Mouse (Mus musculus): Measurements from ENCODE around the gene Papolb. TPM values are rescaled to one million over a fixed set of nuclear protein-coding genes. Genes with fewer than 3 reads are reported as not detected.

Papolb gene
- total and polyA plus RNA-seq, 3 experiments: not detected

DNA sequence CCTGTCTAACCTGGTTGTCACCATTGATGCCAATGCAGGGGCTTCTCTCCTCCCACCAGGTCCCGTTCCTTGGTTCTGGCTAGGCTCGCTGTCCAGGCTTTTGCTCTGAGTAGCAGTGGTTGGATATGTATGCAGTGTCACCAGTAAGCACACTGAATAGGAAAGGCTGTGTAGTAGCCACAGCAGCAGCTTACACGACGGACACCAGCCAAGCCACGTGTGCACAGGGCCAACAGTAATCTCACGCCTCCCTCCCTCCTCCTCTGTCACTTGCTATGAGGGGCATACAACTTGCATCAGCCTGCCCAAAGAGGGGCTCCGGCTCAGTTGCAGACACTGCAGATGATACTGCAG is 19.8 kb downstream of the Papolb start:
- H3K4me3 ChIP-seq (replicated peaks in 1 of 3; ENCODE audit: low read depth in 2 of 3, low read length in 2 of 3, poor library complexity in 1 of 3): no peak overlapping the region
- in situ Hi-C loops (cut with MboI; ENCODE audit: low pct_ligation_motif_present, low pct_unique_long_range_greater_than_20kb, low sequenced_read_pairs) (loop anchor here (25.0 kb wide), 1 partner anchor 352 kb away; no protein-coding TSS in a partner anchor), dilution Hi-C loops (cut with MboI; ENCODE audit: extremely low pct_ligation_motif_present, extremely low pct_unique_long_range_greater_than_20kb, low sequenced_read_pairs) (no loop called here)
- H3K36me3 ChIP-seq (replicated peaks in 1 of 2; ENCODE audit: control insufficient read depth in 1 of 2, insufficient read depth in 1 of 2, low read length in 1 of 2): no peaks in the 10 kb centered on the region
- no peak overlapping the region for H3K9ac ChIP-seq (ENCODE audit: insufficient read depth, low read depth)
- H3K27ac ChIP-seq (ENCODE audit: insufficient read depth, low read depth): no peak overlapping the region
- no peaks in the 10 kb centered on the region for H3K9me3 ChIP-seq (replicated peaks; ENCODE audit: low read length)
- DNase-seq (ENCODE audit: extremely low read depth): no peak
- H3K27me3 ChIP-seq (replicated peaks): peaks cover 23% of the 10 kb centered on the region
- H3K4me2 ChIP-seq (ENCODE audit: insufficient read depth, low read depth, poor library complexity, severe bottlenecking): no peak overlapping the region
- peaks cover 0 to 9% of the 10 kb centered on the region in 2 experiments; a peak in 2 of 4 replicates for H3K4me1 ChIP-seq (ENCODE audit: control insufficient read depth in 1 of 2, insufficient read depth in 2 of 2)
- no peaks in the 10 kb centered on the region for H3K79me2 ChIP-seq (replicated peaks; ENCODE audit: control insufficient read depth, extremely low read depth, insufficient read depth, poor library complexity, severe bottlenecking)
- TF ChIP-seq JUN (IDR thresholded peaks at IDR 0.05; ENCODE audit: insufficient read depth, low read depth, low read length) (no peak), MAX (IDR thresholded peaks at IDR 0.05; ENCODE audit: low read length) (no peak), HCFC1 (IDR thresholded peaks at IDR 0.05; ENCODE audit: low read depth, low read length) (no peak), BHLHE40 (IDR thresholded peaks at IDR 0.05; ENCODE audit: low read depth, low read length) (no peak), NELFE (IDR thresholded peaks at IDR 0.05; ENCODE audit: low read depth, low read length) (no peak), CHD1 (IDR thresholded peaks at IDR 0.05; ENCODE audit: low read depth, low read length) (no peak), CHD2 (IDR thresholded peaks at IDR 0.05; ENCODE audit: low read length) (no peak), IRF4 (IDR thresholded peaks at IDR 0.05; ENCODE audit: low read depth, low read length) (no peak), ELF1 (IDR thresholded peaks at IDR 0.05; ENCODE audit: low read depth, low read length) (no peak), KAT2A (IDR thresholded peaks at IDR 0.05; ENCODE audit: insufficient replicate concordance, low read length) (no peak), USF2 (conservative IDR thresholded peaks at IDR 0.05; ENCODE audit: low read depth, low read length) (no peak), MAZ (IDR thresholded peaks at IDR 0.05; ENCODE audit: low read depth, low read length) (no peak), E2F4 (IDR thresholded peaks at IDR 0.05; ENCODE audit: insufficient replicate concordance, low read depth, low read length) (no peak), JUND (conservative IDR thresholded peaks at IDR 0.05; ENCODE audit: low read depth, low read length) (no peak)

- Histone ChIP-seq H3K4me2 (ENCODE audit: insufficient read depth, low read depth, poor library complexity, severe bottlenecking) (no peak overlapping the region), H3K27me3 (replicated peaks) (peaks cover 23% of the 10 kb centered on the region), H3K36me3 (replicated peaks in 1 of 2; ENCODE audit: control insufficient read depth in 1 of 2, insufficient read depth in 1 of 2, low read length in 1 of 2) (no peaks in the 10 kb centered on the region), H3K79me2 (replicated peaks; ENCODE audit: control insufficient read depth, extremely low read depth, insufficient read depth, poor library complexity, severe bottlenecking) (no peaks in the 10 kb centered on the region), H3K4me1 (ENCODE audit: control insufficient read depth in 1 of 2, insufficient read depth in 2 of 2) (peaks cover 0 to 9% of the 10 kb centered on the region in 2 experiments; a peak in 2 of 4 replicates), H3K9ac (ENCODE audit: insufficient read depth, low read depth) (no peak overlapping the region), H3K9me3 (replicated peaks; ENCODE audit: low read length) (no peaks in the 10 kb centered on the region), H3K4me3 (replicated peaks in 1 of 3; ENCODE audit: low read depth in 2 of 3, low read length in 2 of 3, poor library complexity in 1 of 3) (no peak overlapping the region), H3K27ac (ENCODE audit: insufficient read depth, low read depth) (no peak overlapping the region)
- TF ChIP-seq ZKSCAN1 (IDR thresholded peaks at IDR 0.05; ENCODE audit: borderline replicate concordance, low read depth, low read length): no peak
- no peak for TF ChIP-seq ZC3H11A (IDR thresholded peaks at IDR 0.05; ENCODE audit: low read depth, low read length)
- no peak for TF ChIP-seq MAX (IDR thresholded peaks at IDR 0.05; ENCODE audit: low read length)
- no peak for TF ChIP-seq USF2 (conservative IDR thresholded peaks at IDR 0.05; ENCODE audit: low read depth, low read length)
- no peak for TF ChIP-seq MXI1 (IDR thresholded peaks at IDR 0.05; ENCODE audit: low read depth, low read length)
- TF ChIP-seq NELFE (IDR thresholded peaks at IDR 0.05; ENCODE audit: low read depth, low read length): no peak
- TF ChIP-seq RCOR1 (conservative IDR thresholded peaks at IDR 0.05; ENCODE audit: low read depth, low read length): no peak
- no peak for TF ChIP-seq KAT2A (IDR thresholded peaks at IDR 0.05; ENCODE audit: insufficient replicate concordance, low read length)
- no peak for TF ChIP-seq MEF2A (IDR thresholded peaks at IDR 0.05; ENCODE audit: borderline replicate concordance, low read depth, low read length)
- TF ChIP-seq BHLHE40 (IDR thresholded peaks at IDR 0.05; ENCODE audit: low read depth, low read length): no peak
- dilution Hi-C loops (cut with MboI; ENCODE audit: extremely low pct_ligation_motif_present, extremely low pct_unique_long_range_greater_than_20kb, low sequenced_read_pairs) (no loop called here), in situ Hi-C loops (cut with MboI; ENCODE audit: low pct_ligation_motif_present, low pct_unique_long_range_greater_than_20kb, low sequenced_read_pairs) (loop anchor here (5.0 to 25.0 kb wide), 3 partner anchors 65 to 353 kb away; no protein-coding TSS in a partner anchor)
- no peak for DNase-seq (ENCODE audit: extremely low read depth)
These were observed 20.5 kb downstream of the Papolb start for GRCm38 (mm10) chr5:142509141-142510060.

Data from CH12.LX (cell line).